Mouse (Mus musculus): ENCODE results near the gene Srd5a1. TPM values are rescaled to one million over a fixed set of nuclear protein-coding genes. Genes with fewer than 3 reads are reported as not detected.

The Srd5a1 gene
- total RNA-seq, 2 experiments from 2014 or later, result 14.7 to 15.8 TPM

GRCm38 (mm10) chr13:69545019-69545418, 66.2 kb downstream of the Srd5a1 start:
- DNase-seq (ENCODE audit: extremely low spot score in 1 of 2, low spot score in 1 of 2), result no peak

GRCm38 (mm10) chr13:69543595-69543994, 67.6 kb downstream of the Srd5a1 start:
- no peak for DNase-seq (ENCODE audit: extremely low spot score in 1 of 2, low spot score in 1 of 2)

- DNase-seq (ENCODE audit: extremely low spot score in 1 of 2, low spot score in 1 of 2), result no peak
Measured at GRCm38 (mm10) chr13:69542571-69543352, 68.5 kb downstream of the Srd5a1 start.

DNA sequence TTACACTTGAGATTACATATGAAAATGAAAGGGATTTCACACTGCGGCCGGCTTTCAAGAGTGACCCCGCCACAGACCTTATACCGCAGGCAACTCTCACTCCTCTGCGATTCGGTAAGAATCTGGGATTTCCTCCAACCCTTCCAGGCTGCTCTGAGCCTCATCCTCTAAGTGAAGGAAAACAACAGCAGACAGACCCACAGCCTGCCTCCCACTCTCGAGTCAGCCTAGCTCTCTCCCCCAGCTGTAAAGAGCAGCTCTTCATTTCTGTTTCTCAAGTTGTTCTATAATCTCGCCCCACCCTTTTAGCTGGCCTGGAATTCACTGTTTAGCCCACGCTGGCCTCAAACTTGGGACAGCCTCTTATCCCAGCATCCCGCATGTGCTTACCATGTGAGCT, 69.5 kb downstream of the Srd5a1 start:
- DNase-seq (ENCODE audit: extremely low spot score in 1 of 2, low spot score in 1 of 2), result no peak

- DNase-seq (ENCODE audit: extremely low spot score in 1 of 2, low spot score in 1 of 2), result no peak
Measured at GRCm38 (mm10) chr13:69541209-69541608, 70.0 kb downstream of the Srd5a1 start.

- DNase-seq (ENCODE audit: extremely low spot score in 1 of 2, low spot score in 1 of 2), result no peak
Measured at GRCm38 (mm10) chr13:69538327-69538726, 72.9 kb downstream of the Srd5a1 start.

DNA sequence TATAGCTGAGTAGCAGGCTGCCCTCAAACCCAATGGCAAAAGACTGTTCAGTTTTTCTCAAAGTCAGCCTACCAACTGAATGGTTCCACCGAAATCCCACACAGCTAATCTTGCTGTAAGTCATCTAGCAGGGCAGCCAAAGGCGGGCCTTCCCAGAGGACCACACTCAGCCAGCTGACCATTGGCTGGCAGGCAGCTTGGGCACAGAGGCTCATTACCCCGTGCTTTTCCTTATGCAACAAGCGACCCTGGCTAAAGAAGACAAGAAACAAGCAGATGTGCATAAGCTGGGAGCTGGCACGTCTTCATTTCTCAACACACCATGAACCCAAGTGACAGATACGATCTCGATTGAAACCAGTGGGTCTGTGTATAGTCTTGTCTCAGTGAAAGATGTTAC, 73.9 kb downstream of the Srd5a1 start:
- DNase-seq (ENCODE audit: extremely low spot score in 1 of 2, low spot score in 1 of 2), result no peak

GRCm38 (mm10) chr13:69536021-69536420, 75.2 kb downstream of the Srd5a1 start:
- DNase-seq (ENCODE audit: extremely low spot score in 1 of 2, low spot score in 1 of 2), result no peak

DNA sequence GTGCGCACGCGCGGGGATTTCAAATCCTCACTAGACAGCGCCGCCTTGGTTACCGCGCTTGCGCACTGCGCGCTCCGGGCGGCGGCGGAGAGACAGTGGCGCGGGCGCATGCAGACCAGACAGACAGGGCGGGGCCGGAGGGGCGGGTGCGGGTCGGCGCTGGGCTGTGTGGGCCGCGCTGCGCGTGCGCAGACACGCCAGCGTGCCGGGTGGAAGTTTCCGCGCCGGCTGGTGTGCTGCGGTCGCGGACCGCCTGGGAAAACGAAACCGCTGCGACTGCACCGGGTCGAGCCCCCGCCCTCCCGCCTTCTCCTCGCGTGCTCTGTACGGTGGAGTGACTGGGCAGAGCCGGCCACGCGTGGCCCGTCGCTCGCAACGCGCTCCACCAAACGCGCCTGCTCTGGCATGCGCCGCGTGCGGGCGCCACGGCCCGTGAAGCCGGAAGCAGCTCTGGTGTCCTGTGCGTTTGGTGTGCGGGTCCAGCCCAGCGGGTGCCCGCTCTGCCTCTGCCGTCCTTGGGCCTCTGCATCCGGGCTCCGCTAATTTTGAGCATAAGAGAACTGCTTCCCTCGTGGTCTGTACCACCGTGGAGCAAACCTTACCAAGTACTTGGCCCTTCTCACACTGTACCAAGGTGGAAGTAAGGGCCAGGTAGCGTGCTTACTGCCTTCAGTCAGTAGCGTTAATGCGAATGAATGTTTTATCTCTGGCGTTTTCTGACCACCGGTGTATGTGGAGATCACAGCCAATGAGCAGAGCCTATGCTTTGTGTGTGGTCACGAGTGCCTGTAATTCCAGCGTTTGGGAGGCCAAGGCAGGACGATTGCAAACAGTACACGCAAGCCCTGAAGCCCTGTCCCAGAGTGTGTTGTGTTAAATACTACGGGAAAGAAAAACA, 76.3 kb downstream of the Srd5a1 start:
- peak; percentile 92 to 93 for DNase-seq (ENCODE audit: extremely low spot score in 1 of 2, low spot score in 1 of 2)

DNA sequence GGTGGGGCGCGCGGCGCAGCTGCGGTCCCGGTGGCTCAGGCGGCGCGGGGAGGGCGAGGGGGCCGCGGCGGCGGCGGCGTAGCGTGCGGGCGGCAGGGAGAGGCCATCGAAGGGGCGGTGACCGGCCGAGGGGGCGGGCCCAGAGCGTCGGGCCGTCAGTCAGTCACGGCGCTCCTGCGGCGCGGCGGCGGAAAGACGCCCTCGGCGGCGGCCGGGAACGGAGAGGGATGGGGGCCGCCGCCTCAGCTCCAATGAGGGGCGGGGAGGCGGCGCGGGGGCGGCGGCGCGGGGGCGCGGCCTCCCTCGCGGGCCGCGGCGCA, 76.9 kb downstream of the Srd5a1 start, which contains the start of gene Tent4a:
Gene Tent4a (minus strand): TSS at position 284 of the 320 bp plus-strand sequence.
- DNase-seq (ENCODE audit: extremely low spot score in 1 of 2, low spot score in 1 of 2), result no peak

- peak; percentile 52 to 55 for DNase-seq (ENCODE audit: extremely low spot score in 1 of 2, low spot score in 1 of 2)
Measured at GRCm38 (mm10) chr13:69533405-69534333, 77.6 kb downstream of the Srd5a1 start, which contains the start of gene Nsun2. Nsun2 (plus strand) TSS chr13:69533746.

- no peak for DNase-seq (ENCODE audit: extremely low spot score in 1 of 2, low spot score in 1 of 2)
Measured at GRCm38 (mm10) chr13:69532893-69533404, 78.3 kb downstream of the Srd5a1 start.

DNA sequence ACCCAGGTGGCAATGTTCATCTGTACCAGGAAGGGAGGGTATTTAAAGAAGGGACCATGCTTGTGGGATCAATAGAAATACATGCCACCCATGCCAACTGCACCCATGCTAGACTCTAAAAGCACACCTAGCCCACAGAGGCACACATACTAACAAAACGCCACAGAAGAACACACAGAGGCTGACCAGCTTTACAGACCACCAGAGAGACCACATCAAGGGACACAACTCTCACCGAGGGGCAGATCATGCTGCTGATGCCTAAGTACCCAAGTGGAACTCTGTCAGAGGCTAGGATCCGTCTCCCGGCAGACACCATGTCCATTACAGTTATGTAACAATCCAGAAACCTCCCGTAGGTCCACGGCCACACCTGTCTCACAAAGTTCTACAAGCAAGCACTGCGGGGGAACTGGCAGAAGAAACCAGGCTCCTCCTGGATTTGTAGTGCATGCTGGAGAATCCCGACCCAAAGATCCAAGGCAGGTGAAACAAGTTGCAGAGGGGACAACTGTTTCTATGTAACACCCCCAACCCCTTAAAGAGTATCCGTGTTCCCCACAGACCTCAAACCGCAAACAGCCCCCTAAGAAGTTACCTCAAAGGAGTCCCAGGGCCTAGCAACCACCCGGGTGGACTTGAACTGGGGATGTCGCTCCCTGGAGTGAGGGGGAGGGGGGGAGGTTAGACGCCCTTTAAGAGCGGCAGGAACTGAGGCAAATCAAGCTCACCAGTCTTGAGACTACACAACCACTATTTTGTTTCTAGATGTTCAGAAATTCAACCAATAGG, 78.9 kb downstream of the Srd5a1 start:
- no peak for DNase-seq (ENCODE audit: extremely low spot score in 1 of 2, low spot score in 1 of 2)

DNA sequence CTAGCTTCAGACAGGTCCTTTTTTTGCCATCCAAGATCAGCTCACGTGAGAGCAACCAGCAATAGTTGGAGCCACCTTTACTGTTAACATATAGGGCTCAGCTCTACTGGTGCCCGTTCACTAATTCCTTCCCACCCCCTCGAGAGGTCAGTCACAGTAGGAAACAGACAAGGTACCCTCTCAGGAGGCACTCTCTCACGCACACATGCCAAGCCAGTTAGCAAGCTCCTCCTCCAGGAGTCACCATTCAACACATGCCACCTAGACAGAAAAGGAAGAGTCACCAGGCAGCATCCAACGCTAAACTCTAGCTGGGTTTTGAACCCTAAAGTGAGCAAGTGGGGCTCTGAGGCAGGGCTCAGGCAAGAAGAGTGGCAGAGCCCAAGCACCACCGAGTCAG, 79.8 kb downstream of the Srd5a1 start:
- DNase-seq (ENCODE audit: extremely low spot score in 1 of 2, low spot score in 1 of 2), result no peak

- no peak for DNase-seq (ENCODE audit: extremely low spot score in 1 of 2, low spot score in 1 of 2)
Measured at GRCm38 (mm10) chr13:69530951-69531350, 80.3 kb downstream of the Srd5a1 start.

GRCm38 (mm10) chr13:69530156-69530555, 81.1 kb downstream of the Srd5a1 start:
- no peak for DNase-seq (ENCODE audit: extremely low spot score in 1 of 2, low spot score in 1 of 2)

- DNase-seq (ENCODE audit: extremely low spot score in 1 of 2, low spot score in 1 of 2), result no peak
Measured at GRCm38 (mm10) chr13:69528531-69528930, 82.7 kb downstream of the Srd5a1 start.

GRCm38 (mm10) chr13:69525867-69526266, 85.4 kb downstream of the Srd5a1 start:
- no peak for DNase-seq (ENCODE audit: extremely low spot score in 1 of 2, low spot score in 1 of 2)

- no peak for DNase-seq (ENCODE audit: extremely low spot score in 1 of 2, low spot score in 1 of 2)
Measured at GRCm38 (mm10) chr13:69524158-69524530, 87.1 kb downstream of the Srd5a1 start.

Data from layer of hippocampus, postnatal 25 days (tissue).